Mouse (Mus musculus) liver, embryonic 14 days (tissue): ENCODE results near the gene Rimbp3. TPM values are rescaled to one million over a fixed set of nuclear protein-coding genes. Genes with fewer than 3 reads are reported as not detected.

ENCODE experiments used
- polyA plus RNA-seq: library from polyadenylated mRNA; depleted of rRNA; stranded (reverse); fragments of >200 nt; gene quantifications from 2 replicates; pipeline ENCODE4 v1.2.3, GENCODE M21; 2012; rRNA removed

Gene Rimbp3
- polyA plus RNA-seq = 0.03 TPM in 2 replicates

GRCm38 (mm10) chr16:17208389-17209361 lies at the start of gene Rimbp3:
Gene Rimbp3, plus strand, starts transcription at chr16:17208603.

DNA sequence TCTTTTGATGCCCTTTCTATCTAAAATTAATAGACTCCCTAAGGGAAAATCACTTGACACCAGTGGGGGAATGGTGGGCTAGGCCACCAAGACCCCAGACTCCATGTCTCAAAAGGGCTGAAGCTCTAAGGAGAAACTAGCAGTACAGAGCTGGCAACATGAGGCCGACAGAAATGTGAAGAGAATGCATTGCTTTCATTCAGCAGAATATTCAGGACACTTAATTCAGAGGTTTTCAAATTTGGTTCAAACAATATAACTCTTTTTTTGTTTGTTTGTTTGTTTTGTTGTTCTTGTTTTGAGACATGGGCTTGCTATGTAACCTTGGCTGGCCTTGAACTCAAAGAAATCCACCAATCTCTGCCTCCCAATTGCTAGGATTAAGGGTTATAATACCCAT lies 5.9 kb upstream of the Rimbp3 start, which contains the start of gene Ube2l3:
TSS of gene Ube2l3 (minus strand) at position 101 of the 400 bp plus-strand sequence.

DNA sequence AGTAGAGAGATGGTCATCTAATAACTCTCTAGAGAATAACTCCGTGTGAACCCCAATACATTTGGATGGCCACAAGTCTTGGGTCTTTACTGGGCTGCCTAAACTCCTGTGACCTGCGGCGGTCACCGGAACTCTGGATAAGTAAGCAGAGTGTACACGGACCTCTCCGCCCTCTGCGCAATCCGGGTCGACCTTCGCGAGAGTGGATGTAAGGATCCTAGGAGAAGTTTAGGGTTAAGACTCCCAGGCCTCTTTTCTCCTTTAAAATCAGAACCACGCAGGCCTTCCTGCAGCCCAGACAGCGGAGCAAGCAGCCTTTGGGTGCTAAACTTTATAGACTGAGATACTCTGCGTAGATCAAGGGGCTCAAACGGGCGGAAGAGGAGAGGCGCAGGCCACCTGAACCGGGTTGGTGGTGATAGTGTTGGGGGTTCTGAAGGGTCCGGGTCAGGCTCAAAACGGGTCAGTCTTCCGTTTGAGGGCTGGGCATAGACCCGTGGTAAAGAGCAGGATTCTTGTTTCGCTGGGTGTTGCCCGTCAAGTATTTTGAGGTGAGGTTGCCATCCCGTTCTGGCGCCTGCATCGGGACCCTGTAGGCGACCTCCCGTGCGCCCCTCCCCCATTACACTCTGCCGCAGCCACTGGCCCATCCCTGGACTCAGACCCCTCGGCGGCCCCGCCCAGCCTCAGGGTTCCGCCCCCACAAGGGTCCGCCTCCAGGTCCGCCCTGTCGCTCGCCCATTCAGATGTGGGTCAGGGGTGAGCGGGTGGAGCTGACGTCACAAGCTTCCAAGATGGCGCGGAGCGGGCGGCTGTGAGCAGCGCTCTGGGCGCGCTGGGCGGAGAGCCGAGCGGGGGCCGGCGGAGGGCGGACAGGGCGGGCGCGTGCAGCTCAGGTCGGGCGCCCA lies 24.6 kb downstream of the Rimbp3 start, which contains the start of gene Hic2:
TSS of gene Hic2 (plus strand) at position 779 of the 908 bp plus-strand sequence.

Other genes starting within 250 kb of the Rimbp3 start
- 54.9 and 64.9 TPM in 2 replicates for gene Mapk1, start 225.2 kb upstream of the Rimbp3 start, polyA plus RNA-seq
- 0.32 and 0.42 TPM in 2 replicates for gene Ypel1, start 138.9 kb upstream of the Rimbp3 start, polyA plus RNA-seq
- gene Ppil2, start 97.3 kb upstream of the Rimbp3 start, polyA plus RNA-seq = 32.2 and 35.2 TPM in 2 replicates
- gene 2610318N02Rik, start 83.4 kb upstream of the Rimbp3 start, polyA plus RNA-seq = 23.3 and 23.4 TPM in 2 replicates
- 23.8 and 24.0 TPM in 2 replicates for gene Sdf2l1, start 76.2 kb upstream of the Rimbp3 start, polyA plus RNA-seq
- gene Ydjc, start 64.0 kb upstream of the Rimbp3 start, polyA plus RNA-seq = 8.4 and 9.2 TPM in 2 replicates
- gene Ccdc116, start 61.4 kb upstream of the Rimbp3 start, polyA plus RNA-seq = 0.76 and 0.99 TPM in 2 replicates
- gene Ube2l3, start 6.0 kb upstream of the Rimbp3 start, polyA plus RNA-seq = 69.6 and 76.0 TPM in 2 replicates
- gene Hic2, start 25.0 kb downstream of the Rimbp3 start, polyA plus RNA-seq = 2.0 and 2.4 TPM in 2 replicates
- 3.9 and 4.2 TPM in 2 replicates for gene Tmem191c, start 67.5 kb downstream of the Rimbp3 start, polyA plus RNA-seq
- 102 and 121 TPM in 2 replicates for gene Serpind1, start 122.8 kb downstream of the Rimbp3 start, polyA plus RNA-seq
- gene Snap29, start 197.4 kb downstream of the Rimbp3 start, polyA plus RNA-seq = 4.0 and 5.1 TPM in 2 replicates
- 17.6 and 18.6 TPM in 2 replicates for gene Pi4ka, start 197.7 kb downstream of the Rimbp3 start, polyA plus RNA-seq
- 7.6 and 9.3 TPM in 2 replicates for gene Crkl, start 243.4 kb downstream of the Rimbp3 start, polyA plus RNA-seq